Mouse (Mus musculus): Measurements from ENCODE around the gene 4833439L19Rik.

DNA sequence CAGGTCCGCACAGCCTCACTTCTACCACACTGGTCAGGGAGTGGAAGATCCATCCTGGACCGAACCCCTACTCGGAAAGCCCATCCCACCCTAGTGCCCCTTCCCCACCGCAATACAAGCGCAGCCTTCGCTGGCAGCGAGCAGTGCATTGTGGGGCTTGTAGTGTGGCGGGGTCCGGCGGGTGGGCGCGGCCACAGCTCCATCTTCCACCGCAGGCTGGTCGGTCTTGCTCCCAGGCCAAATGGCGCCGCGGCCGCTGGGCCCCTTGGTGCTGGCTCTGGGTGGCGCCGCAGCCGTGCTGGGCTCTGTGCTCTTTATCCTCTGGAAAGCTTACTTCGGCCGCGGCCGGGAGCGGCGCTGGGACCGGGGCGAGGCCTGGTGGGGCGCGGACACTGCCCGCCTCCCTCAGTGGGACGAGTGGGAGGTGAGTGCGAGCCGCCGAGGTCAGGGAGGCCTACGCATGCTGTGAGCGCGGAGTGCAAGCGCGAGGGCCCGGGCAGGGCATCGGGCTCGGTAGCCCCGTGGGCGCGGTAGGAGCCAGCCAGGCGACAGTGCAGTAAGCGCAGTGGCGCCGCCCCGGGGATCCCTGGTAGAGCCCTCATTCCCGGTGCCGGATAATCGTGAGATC lies 9.7 kb upstream of the 4833439L19Rik start, which contains the start of gene Arl10:
- no peak for TF ChIP-seq POLR2A (IDR thresholded peaks at IDR 0.05; ENCODE audit: borderline replicate concordance, low read depth, low read length)
- no peak for TF ChIP-seq CTCF (IDR thresholded peaks at IDR 0.05; ENCODE audit: low read depth, low read length)

Measured in bone marrow macrophage, adult 2 months (primary cell).